Mouse (Mus musculus): ENCODE measurements around the gene Smim6.

DNA sequence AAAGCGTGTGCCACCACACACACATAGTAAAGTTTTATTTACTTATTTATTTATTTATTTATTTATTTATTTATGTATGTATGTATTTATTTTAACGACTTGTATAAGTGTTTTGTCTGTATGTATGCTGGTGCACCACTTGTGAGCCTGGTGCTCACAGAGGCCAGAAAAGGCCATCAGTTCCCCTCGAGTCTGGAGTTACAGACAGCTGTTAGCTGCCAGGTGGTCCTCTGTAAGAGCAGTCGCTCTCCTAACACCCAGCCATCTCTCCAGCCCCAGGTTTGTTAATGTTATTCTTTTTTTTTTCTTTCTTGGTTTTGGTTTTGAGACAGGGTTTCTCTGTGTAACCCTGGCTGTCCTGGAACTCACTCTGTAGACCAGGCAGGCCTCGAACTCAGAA lies 6.8 kb downstream of the Smim6 start:
- no peak for TF ChIP-seq POLR2A (IDR thresholded peaks at IDR 0.05; ENCODE audit: borderline replicate concordance, insufficient read depth, low read length)
- TF ChIP-seq CTCF (IDR thresholded peaks at IDR 0.05; ENCODE audit: borderline replicate concordance, insufficient read depth, low read depth, low read length), result no peak

Measured in cerebellum, adult 2 months (tissue).